Mouse (Mus musculus): ENCODE measurements at regions not wholly inside any gene's neighbourhood (a gene's known extent, or its start where the extent isn't known, plus 50 kb on each side); places are given as distances from the start of the nearest gene placed in this dataset.
A peak's percentile ranks its signal among the peaks of the same experiment; 100 is the strongest.

DNA sequence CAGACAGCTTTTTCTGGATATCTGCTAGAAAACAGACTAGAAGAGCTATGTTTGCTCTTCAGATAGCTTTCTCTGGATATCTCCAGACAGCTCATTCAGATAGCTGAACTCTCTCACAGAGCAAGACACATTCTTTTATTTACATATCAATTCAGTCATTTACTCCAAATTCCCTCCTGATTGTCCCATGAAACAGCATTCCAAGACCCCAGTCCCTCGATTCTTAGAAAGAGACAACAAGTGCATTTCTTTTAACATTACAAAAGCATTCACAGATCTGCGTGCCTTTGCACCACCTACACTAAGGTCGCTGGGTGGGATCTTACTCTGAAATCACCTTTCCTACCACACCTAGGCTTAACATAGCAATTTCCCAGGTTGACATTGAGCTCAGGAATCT, 1039.5 kb upstream of the Ddx18 start:
- no peak for DNase-seq (ENCODE audit: low spot score)

DNA sequence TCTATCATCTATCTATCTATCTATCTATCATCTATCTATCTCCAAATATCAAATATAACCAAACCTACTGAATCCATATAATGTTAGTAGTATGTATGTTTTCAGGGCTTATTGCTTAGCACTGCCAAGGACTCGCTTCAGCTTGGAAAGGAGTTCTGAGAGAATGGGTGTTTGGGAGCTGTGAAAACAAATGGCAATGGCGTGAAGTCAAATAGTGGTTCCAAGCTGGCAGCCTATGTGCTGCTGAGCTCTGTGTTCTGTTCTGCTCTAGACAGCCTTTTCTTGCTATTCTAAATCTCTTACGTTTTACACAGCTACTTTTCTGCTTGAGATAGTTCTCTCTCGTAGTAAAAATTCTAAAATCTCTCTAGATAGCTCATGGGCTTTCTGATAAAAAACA, 1008.2 kb upstream of the Ddx18 start:
- peak; percentile 6 for DNase-seq (ENCODE audit: low spot score)

DNA sequence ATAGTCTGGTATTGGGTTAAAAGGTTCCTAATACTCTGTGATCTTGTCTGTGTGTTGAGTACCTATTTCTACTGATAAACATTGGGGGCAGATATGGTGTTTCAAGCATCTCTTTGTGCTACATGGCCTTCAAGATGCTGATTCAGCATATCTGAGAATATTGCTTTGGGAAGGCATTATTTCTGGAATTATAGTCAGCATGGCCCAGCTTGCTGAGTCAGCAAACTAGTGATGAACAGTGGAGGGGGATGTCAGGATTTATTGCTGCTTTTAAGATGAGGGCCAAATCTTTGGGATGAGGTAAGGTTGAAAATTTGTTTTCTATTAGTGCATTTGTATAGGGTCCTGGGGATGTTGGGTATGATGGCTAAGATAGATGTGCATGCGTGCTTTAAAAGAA, 983.8 kb upstream of the Ddx18 start:
- no peak for DNase-seq (ENCODE audit: low spot score)

DNA sequence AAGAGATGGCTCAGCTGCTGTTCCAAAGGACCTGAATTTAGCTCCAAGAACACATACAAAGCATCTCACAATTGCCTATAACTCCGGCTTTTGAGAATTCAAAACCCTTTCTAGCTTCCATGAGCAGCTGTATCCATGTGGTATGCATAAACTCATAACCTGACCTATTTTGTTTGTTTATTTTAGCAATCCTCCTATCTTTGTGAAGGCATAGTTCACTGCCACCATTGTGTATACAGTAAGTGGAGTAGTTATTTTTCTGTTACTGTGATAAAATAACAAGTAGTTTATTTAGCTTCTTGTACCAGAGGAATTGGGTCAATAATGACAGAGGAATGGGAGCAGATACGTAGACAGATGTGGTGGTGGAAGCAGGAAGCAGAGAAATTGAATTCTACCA, 941.8 kb upstream of the Ddx18 start:
- DNase-seq (ENCODE audit: low spot score), result no peak

DNA sequence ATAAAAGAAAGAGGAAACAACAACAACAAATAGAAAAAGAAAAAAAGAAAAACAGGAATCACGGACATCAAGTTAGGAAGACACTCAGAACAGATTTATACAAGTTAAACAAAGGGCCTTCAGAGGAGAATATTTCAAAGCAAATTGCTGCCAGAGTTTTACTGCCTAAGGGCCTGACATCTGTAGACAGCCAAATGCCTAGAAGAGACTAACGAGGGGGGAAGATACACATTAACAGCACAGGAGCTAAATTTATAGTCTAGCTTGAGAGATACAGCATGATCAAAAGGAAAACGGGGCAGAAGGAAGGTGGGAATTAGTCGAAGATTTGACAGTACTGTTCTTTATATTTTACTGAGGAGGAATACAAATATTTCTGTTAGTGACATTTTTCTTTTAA, 933.9 kb upstream of the Ddx18 start:
- no peak for DNase-seq (ENCODE audit: low spot score)

DNA sequence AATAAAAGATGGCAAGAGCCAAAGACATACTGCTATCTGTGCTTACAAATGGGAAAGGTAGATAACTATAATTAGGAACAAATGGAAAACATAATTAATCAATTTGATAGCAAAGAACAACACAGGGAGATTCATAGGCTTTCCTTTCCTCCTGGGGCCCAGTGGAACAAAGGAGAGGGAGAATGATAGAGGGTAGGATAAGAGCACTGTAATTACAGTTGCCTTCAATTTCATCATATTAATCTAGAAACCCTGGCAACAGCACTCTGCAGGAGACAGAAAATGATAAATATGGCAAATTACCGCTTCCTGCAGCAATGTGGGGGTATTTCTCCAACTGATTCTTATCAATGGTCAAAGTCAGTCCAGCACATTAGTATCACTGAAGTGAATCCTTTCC, 910.2 kb upstream of the Ddx18 start:
- DNase-seq (ENCODE audit: low spot score), result no peak

DNA sequence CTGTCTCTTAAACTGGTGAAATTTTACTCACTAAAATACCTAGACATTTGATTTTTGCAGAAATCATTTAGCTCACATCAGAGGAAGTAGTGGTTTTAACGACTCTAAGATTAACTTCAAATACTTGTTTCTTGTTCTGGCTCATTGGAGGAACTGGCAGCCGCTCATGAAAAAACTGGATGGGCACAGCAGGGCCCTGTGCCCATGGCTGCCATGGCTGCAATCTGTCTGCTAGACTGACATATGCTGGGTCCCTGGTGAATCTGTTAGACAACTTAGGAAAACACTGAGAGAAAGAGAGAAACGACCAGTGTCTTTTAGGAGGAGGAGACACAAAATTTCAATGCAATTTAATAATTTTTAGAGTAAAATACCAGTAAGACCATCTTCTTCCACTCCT, 896.1 kb upstream of the Ddx18 start:
- peak; percentile 29 for DNase-seq (ENCODE audit: low spot score)

DNA sequence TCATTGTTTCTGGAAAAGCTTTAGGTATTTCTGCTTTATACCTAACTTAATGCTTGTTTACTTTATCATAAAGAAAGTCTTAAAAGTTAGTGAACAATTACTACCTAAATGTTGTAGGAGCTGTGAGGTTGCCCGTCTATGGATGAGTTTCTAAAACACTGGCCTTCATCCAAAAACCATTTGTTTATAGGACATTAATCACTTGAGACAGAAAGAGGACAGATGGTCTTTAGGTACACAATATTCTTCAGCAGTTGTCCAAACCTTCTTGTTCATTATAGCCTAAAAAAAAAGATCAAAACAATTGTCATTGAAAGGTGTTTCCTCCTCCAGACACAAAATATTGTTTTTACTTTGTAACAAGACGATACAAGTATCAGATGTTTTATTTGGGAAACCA, 891.3 kb upstream of the Ddx18 start:
- DNase-seq (ENCODE audit: low spot score), result no peak

DNA sequence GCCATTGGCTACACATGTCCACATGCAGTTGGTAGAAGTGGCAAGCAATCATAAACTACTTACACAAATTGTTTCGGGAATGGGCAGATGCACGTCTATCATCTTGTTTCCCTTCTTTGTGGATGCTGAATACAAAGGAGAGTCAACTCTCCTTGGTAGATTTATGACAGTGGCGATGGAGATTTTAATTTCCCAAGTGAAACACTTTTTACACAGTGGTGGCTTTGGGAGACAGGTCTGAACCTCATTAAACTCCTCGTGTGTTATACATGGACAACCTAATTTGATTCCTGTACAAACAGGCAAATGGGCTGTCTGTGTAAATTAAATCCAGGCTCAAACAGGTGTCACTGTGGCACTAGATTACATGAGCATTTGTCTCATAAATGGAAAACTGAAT, 887.1 kb upstream of the Ddx18 start:
- no peak for DNase-seq (ENCODE audit: low spot score)

DNA sequence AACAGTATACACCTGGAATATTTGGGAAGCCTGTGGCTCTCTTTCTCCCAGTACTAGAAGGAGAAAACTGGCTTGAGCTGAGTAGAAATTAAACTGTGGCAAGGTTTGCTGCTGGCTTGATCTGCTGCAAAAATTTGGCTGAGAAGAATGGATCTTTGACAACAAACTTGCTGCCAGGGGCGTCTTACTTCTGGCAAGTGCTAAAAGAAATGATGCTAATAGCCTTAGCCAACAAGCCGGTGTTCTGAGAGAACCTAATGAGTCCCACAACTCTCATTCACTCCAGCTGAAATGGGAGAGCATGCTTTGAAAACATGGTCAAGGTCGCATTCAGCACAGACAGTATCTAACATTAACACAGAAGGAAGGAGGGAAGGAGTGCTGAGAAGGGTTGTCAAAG, 885.8 kb upstream of the Ddx18 start:
- no peak for DNase-seq (ENCODE audit: low spot score)

DNA sequence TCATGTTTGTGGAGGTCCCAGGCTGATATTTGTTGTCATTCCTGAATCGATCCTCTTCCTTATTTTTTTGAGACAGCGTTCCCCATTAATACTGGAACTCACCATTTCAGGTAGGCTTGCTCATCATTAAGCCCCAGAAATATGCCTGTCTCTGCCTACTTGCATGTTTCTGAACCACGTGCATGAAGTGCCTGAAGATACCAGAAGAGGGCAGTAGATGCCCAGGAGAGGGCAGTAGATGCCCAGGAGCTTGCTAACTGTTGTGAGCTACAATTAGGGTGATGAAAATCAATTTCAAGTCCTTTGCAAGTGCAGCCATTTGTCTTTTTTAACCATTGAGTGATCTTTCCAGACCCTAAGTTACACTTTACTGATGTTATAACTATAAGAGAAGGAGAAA, 871.6 kb upstream of the Ddx18 start:
- DNase-seq (ENCODE audit: low spot score), result no peak

DNA sequence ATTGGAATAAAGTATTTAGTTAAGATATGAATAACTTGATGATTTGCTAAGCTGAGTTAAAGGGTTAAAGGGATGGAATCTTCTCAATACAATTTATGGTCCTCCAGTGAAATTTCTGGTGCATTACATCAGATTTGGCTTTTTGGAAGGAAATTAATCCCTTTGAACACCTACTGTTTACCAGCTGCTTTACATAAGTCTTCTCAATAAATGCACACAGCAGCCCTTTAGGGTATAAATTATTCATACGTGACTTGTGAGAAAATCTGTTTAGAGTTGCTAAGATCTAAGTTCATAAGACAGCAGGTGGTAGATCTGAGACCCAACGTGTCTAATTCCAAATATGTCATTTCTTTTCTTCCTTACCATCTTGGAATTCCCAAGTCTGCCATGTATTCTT, 855.7 kb upstream of the Ddx18 start:
- DNase-seq (ENCODE audit: low spot score), result no peak

DNA sequence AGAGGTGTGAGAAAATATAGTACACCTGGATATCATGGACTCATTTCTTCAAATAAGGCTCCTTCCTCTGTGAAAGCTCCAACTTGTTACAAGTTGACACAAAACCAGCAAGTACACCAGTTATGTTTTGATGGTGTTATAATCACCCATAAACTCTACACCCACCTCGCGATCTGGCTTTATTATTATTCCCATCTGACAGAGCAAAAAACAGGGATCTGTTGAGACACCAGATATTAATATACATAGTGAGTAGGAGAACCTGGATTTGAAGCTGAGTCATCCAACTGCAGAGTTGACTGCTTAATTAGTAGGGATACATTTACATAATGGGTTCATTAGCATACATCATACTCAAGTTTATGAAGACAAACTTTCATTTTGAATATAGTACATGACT, 828.6 kb upstream of the Ddx18 start:
- DNase-seq (ENCODE audit: low spot score), result peak; percentile 36

DNA sequence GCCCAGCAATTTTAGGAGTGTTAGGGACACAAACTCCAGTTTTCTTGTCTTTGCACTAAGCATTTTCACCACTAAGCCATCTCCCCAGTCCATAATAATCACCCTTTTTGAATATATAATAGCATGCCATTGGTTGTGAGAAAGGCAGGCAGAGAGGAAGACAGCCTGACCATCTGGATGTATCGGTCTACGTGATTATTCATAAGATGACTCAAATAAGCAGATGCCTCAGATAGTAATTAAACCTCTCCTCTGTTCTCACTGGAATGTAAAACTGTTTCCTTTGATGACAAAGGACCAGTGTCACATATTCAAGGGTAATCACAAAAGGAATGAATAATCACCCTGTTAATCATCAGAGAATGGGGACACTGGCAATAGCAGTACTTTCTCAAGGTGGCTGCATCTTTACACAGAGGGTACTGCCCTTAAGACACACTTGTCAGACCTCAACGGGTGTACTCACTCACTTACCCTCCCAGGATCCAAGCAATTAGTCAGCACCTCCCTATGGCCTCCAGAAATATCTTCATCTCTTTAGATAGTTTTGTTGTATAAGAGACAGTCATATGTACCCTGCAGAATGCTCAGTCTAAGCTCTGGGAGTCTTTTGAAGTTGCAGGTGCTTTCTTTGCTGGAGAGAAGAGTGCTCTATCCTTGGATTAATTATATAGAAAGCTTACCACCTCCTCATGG, 826.0 kb upstream of the Ddx18 start:
- DNase-seq (ENCODE audit: low spot score), result peak; percentile 31

DNA sequence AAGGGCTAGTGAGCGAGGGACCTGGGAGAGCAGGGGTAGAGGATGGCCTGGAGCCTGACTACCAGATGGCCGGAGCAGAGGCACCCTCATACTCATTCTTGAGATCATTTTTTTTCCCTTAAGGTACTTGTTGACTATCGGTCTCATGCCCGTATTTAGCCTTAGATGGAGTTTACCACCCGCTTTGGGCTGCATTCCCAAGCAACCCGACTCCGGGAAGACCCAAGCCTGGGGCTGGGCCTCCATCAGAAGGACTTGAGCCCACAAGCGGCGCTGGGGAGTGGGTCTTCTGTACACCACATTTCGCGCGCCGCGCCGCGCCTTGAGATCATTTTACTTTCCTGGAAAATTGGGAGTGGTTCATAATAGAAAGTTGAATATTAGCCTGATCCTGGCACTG, 789.2 kb upstream of the Ddx18 start:
- DNase-seq (ENCODE audit: low spot score), result peak; percentile 92

DNA sequence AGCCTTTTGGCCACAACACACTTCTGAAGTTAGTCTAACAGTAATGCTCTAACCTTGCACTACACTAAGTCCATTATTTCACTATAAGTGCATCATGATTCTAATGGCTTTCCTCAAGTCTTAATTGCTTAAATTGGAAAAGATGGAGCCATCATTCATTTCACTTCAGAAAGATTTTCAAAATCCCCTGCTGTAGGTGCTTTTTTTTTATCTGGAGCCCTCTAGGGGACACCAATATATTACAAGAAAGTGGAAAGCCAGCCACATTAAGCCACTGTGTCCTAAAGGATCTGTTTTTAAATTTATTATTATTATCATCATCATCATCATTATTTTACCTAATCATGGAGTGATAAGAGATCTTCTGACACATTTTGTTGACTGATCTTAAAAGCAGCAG, 783.7 kb upstream of the Ddx18 start:
- DNase-seq (ENCODE audit: low spot score), result peak; percentile 12

DNA sequence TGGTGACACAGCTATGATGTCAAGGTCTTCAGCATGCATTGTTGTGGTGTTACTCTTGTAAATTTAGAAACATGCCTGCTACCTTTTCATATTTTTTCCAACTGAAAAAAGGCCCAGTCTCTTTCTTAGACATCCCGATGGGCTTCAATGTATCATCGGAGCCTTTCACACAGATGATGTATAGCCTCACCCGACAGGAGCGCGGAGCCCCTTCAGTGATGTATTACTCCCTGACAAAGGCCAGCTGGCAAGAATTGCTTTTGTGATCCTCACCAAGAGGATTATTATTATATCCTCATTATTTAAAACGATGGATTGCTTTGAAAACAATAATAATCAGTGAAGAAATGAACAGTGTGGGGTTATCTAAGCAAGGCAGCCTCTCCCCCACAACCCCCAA, 765.5 kb upstream of the Ddx18 start:
- no peak for DNase-seq (ENCODE audit: low spot score)

DNA sequence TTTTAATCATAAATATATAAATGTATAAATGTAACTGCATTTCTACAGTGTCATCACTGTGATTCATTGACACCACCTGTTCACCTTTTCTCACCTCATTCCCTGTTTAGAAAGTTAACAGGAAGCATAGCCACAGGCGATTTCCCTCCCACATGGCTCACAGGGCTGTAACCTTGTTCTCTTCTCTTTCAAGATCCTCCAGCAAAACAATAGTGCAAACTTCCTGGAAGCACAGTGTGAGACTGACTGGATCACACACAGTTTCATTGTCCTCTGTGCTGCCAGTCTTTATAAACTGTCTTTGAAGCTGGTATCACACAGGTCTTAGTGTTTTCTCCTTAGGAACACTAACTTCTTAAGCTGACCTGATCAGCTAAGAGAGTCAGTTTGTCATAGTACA, 760.5 kb upstream of the Ddx18 start:
- no peak for DNase-seq (ENCODE audit: low spot score)
